Mouse (Mus musculus) T-helper 1 cell (primary cell): ENCODE measurements at regions not wholly inside any gene's neighbourhood (a gene's known extent, or its start where the extent isn't known, plus 50 kb on each side); places are given as distances from the start of the nearest gene placed in this dataset.

ENCODE experiments used
- in situ Hi-C: fragments of 300-600 bp; cut with MboI, MseI; formaldehyde crosslinking; loops from one replicate; pipeline ENCODE4 v1.15.1; 2025; ENCODE audit warnings: high pct_unique_total_duplicates

DNA sequence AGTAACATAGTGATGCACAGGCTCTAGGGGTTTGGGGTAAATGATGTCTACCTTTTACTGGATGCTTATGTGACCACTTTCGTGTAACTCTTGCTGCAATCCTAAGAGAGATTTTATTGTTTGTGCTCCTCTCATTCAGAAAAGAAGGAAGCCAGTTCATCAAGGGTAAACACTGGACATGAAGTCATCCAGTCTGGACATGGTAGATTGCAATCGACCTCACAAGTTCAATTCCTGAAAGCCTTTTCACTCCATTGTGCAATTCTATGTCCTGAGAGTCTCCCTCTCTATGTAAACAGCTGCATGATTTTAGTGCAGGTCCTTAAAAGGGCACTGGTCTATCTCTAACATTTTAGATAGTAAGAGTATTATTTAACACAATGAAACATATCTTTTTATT is 73.5 kb upstream of the Gm16223 start:
- in situ Hi-C loops: loop anchor here (10.0 to 25.0 kb wide), 2 partner anchors 840 to 2007 kb away; no protein-coding TSS in a partner anchor

GRCm38 (mm10) chr5:41983556-41983955 is 84.2 kb upstream of the Gm16223 start:
- in situ Hi-C loops: loop anchor here (5.0 to 25.0 kb wide), 3 partner anchors 44 to 1996 kb away; no protein-coding TSS in a partner anchor

DNA sequence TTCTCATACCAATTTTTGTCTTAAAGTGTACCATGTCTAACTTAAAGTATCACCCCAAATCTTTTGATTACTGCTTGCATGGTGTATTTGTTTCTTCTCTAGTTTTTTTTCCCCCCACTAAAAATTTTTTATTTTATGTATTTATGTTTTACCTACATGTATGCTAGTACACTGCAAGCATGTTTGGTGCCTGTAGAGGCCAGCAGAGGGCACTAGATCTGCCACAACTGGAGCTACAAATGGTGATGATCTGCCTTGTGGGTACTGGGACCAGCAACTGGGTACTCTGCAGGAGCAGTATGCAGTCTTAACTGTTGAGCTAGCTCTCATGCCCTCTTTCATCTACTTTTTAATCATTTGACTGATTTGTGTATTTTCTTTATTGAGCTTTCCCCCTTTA is 92.2 kb upstream of the Gm16223 start:
- in situ Hi-C loops: loop anchor here (25.0 kb wide), 1 partner anchor 1988 kb away; no protein-coding TSS in a partner anchor

- in situ Hi-C loops: no loop called here
These were observed 96.6 kb upstream of the Gm16223 start for GRCm38 (mm10) chr5:41971201-41971600.

GRCm38 (mm10) chr5:41966958-41967357 is 100.8 kb upstream of the Gm16223 start:
- in situ Hi-C loops: no loop called here

GRCm38 (mm10) chr5:41947114-41947640 is 103.1 kb upstream of the Bod1l start:
- in situ Hi-C loops: no loop called here

- in situ Hi-C loops: no loop called here
These were observed 99.3 kb upstream of the Bod1l start for GRCm38 (mm10) chr5:41943399-41943798.

DNA sequence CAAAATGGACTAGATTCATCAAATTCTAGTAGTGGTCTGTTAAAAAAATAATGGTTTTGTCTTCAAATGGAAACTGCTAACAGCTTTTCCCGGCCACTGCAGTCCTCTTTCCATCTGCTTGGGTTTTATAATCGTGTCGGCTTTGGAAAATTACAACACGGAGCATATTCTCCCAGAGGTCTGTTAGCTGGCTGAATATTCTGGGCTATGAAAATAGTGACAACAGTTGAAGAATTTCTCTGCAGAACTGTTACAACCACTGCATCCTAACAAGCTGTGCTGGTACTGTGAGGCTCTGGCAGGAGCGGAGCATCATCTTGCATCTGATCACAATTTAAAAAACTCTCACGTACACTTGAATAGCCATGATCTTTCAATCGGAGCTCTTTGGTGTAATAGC is 98.0 kb upstream of the Bod1l start:
- in situ Hi-C loops: no loop called here

GRCm38 (mm10) chr5:41941216-41941615 is 97.1 kb upstream of the Bod1l start:
- in situ Hi-C loops: no loop called here

- in situ Hi-C loops: no loop called here
These were observed 95.6 kb upstream of the Bod1l start for GRCm38 (mm10) chr5:41939736-41940135.

- in situ Hi-C loops: no loop called here
These were observed 65.9 kb upstream of the Bod1l start for GRCm38 (mm10) chr5:41910053-41910452.

GRCm38 (mm10) chr5:41907749-41908148 is 63.6 kb upstream of the Bod1l start:
- in situ Hi-C loops: no loop called here

GRCm38 (mm10) chr5:41904512-41904911 is 60.4 kb upstream of the Bod1l start:
- in situ Hi-C loops: no loop called here

- in situ Hi-C loops: loop anchor here (25.0 kb wide), 1 partner anchor 1488 kb away; no protein-coding TSS in a partner anchor
These were observed 55.1 kb upstream of the Bod1l start for GRCm38 (mm10) chr5:41899237-41899636.

GRCm38 (mm10) chr5:41898748-41899147 is 54.6 kb upstream of the Bod1l start:
- in situ Hi-C loops: loop anchor here (25.0 kb wide), 1 partner anchor 1489 kb away; no protein-coding TSS in a partner anchor
